Comparison of ENCODE assay signal across 8 mouse cellular contexts in the genomic region with DNA sequence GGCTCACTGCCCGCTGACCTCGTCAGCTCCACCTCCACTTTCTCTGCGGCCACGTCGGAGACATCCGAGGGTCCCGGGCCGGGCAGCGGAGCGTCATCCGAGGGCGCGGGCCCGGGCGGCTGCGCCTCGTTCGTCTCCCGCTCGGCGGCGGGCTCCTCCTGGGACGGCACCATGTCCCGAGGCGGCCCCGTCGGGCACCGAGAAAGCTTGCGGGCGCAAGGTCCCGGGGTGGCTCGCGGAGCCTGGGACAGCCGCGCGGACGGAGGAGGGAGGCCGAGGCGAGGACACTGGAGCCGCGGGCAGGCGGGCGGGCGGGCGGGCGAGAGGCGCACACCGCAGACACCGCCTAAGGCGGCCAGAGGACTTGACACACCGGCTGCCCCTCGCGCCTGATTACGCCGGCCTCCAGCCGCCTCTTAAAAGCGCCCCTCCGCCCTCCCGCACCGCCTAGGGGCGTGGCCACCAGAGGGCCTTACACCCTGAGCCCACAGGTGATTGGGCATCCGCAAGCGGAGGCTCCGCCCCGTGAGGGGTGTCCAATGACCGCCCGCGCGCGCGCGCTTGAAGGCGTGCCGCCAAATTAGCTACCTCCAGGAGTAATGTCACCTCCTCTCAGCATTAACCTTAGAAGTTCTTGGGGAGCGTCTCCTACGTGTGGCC. TPM values are rescaled to one million over a fixed set of nuclear protein-coding genes. Genes with fewer than 3 reads are reported as not detected.
DNase-seq lines count a peak whose midpoint lies in the region; ATAC-seq lines count a peak whose summit lies in the region.

Gene Slc16a10, minus strand, starts transcription at position 395 of the 660 bp plus-strand sequence.

- H3K9me3 ChIP-seq in embryonic facial prominence, embryonic 10.5 days: no peaks in the 10 kb centered on the region
- no peaks in the 10 kb centered on the region for H3K9me3 ChIP-seq in intestine, embryonic 16.5 days (ENCODE audit: control insufficient read depth, low read length)

- intact Hi-C loops in left cerebral cortex, postnatal 25 days (cut with DNase I): loop anchor here (5.0 kb wide), 2 partner anchors 70 to 90 kb away; no protein-coding TSS in a partner anchor

- peaks cover 14% of the 10 kb centered on the region for H3K4me1 ChIP-seq in embryonic facial prominence, embryonic 10.5 days
- peaks cover 6% of the 10 kb centered on the region; the same call in 1 of the 2 replicates for H3K4me1 ChIP-seq in intestine, embryonic 16.5 days (ENCODE audit: control insufficient read depth, insufficient read depth, low read length)

- peak; percentile 99 for ATAC-seq in intestine, embryonic 16.5 days

- H3K27ac ChIP-seq in embryonic facial prominence, embryonic 10.5 days (replicated peaks): peak within 1 kb of the TSS; percentile 87
- peak within 1 kb of the TSS; percentile 41 for H3K27ac ChIP-seq in intestine, embryonic 16.5 days (ENCODE audit: low read length)

- H3K4me2 ChIP-seq in intestine, embryonic 16.5 days (ENCODE audit: low read depth, low read length): peak within 1 kb of the TSS; percentile 96

- WGBS in embryonic facial prominence, embryonic 10.5 days: under 1% methylated on average over 76 of the region's 76 CpGs
- under 1% methylated on average over 66 of the region's 76 CpGs for WGBS in intestine, embryonic 16.5 days

- DNase-seq in adrenal gland, postnatal 14 days: peak; percentile 98
- peak; percentile 96 for DNase-seq in embryonic facial prominence, embryonic 10.5 days (ENCODE audit: low spot score)
- DNase-seq in gonadal fat pad, adult 2 months (ENCODE audit: low read depth): no peak
- peak; percentile 90 to 95 for DNase-seq in left cerebral cortex, postnatal 25 days (ENCODE audit: low spot score in 2 of 2)
- DNase-seq in mesoderm, embryonic 11.5 days (ENCODE audit: low read depth, low spot score): peak; percentile 95
- DNase-seq in right cerebral cortex, postnatal 25 days: peak; percentile 92
- DNase-seq in urinary bladder, postnatal 36 days (ENCODE audit: low spot score in 2 of 2): peak; percentile 87 to 93

- no peaks in the 10 kb centered on the region for H3K36me3 ChIP-seq in embryonic facial prominence, embryonic 10.5 days (replicated peaks)
- no peaks in the 10 kb centered on the region for H3K36me3 ChIP-seq in intestine, embryonic 16.5 days (ENCODE audit: control insufficient read depth, insufficient read depth, low read length)

- H3K9ac ChIP-seq in intestine, embryonic 16.5 days (ENCODE audit: low read depth, low read length): peak within 1 kb of the TSS; percentile 84

- peaks cover 37% of the 10 kb centered on the region for H3K27me3 ChIP-seq in embryonic facial prominence, embryonic 10.5 days (replicated peaks; ENCODE audit: low read depth, poor library complexity, severe bottlenecking)
- no peaks in the 10 kb centered on the region for H3K27me3 ChIP-seq in intestine, embryonic 16.5 days (replicated peaks; ENCODE audit: control insufficient read depth, insufficient read depth, low read length)

- H3K4me3 ChIP-seq in embryonic facial prominence, embryonic 10.5 days: peak within 1 kb of the TSS; percentile 79
- peak within 1 kb of the TSS; percentile 85 for H3K4me3 ChIP-seq in intestine, embryonic 16.5 days (ENCODE audit: low read length)

RNA-seq across cellular contexts. Expression of gene Slc16a10, which starts in this region (rescaled TPM):
- total RNA-seq in adrenal gland, postnatal 14 days (2021): 24.6 and 29.7 TPM in 2 replicates
- polyA plus RNA-seq in embryonic facial prominence, embryonic 10.5 days (2016; fragmentation: Nextera tagmentation; extraction: Ambion mirVana): 6.0 and 7.8 TPM in 2 replicates
- 76.3 and 122 TPM in 2 replicates for polyA plus RNA-seq in gonadal fat pad, adult 2 months (2012; rRNA removed)
- 48.2 and 61.4 TPM in 2 replicates for polyA plus RNA-seq in intestine, embryonic 16.5 days (2015; fragmentation: Nextera tagmentation; extraction: Ambion mirVana)
- total RNA-seq in left cerebral cortex, postnatal 25 days (2021): 1 to 10 TPM; 2.5 to 3.4 TPM
